In the genomic region with DNA sequence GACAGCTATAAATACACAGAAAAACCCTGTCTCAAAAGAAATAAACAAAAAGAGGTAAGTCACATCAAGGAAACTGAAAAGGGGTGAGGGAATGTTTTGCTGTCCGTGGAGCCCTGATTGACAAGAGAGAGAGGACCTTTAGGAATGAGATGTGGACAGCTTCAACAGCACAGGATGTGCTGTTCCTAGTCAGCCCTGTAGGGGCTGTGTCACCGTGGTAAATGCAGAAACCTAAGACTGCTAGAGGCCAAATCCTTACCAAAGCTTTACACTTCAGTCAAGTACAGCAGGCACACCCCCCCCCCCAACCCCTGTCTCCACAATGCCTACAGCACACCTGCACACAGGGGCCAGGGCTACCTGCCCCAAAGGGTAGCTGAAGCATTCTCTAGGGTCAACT, we compare ENCODE assay signal across 14 mouse cellular contexts. TPM values are rescaled to one million over a fixed set of nuclear protein-coding genes. Genes with fewer than 3 reads are reported as not detected.
A peak's percentile ranks its signal among the peaks of the same experiment; 100 is the strongest.
DNase-seq lines count a peak whose midpoint lies in the region; ATAC-seq and TF ChIP-seq lines count a peak whose summit lies in the region.
"Had no signal": no experiment of that assay in that cellular context is flagged by ENCODE, and none has a peak within 500 bp of the region (broad histone marks: within the 10 kb centered on the region; RNA-seq: fewer than 3 reads in every experiment).

No protein-coding gene starts in this region.

- no peak overlapping the region for H3K9ac ChIP-seq in heart, adult 2 months (ENCODE audit: low read depth, low read length)
- H3K9ac ChIP-seq in stomach, postnatal 0 days (ENCODE audit: low read length) = no peak overlapping the region
- H3K9ac ChIP-seq: limb, embryonic 15.5 days had no signal

- no peaks in the 10 kb centered on the region for H3K27me3 ChIP-seq in heart, adult 2 months (ENCODE audit: control insufficient read depth, insufficient read depth, low read length)
- H3K27me3 ChIP-seq in stomach, postnatal 0 days (ENCODE audit: control insufficient read depth, insufficient read depth, low read length) = no peaks in the 10 kb centered on the region
- H3K27me3 ChIP-seq: limb, embryonic 15.5 days had no signal

- H3K36me3 ChIP-seq in heart, adult 2 months (ENCODE audit: control insufficient read depth, insufficient read depth, low read length) = peaks cover 10% of the 10 kb centered on the region
- peaks cover 24% of the 10 kb centered on the region for H3K36me3 ChIP-seq in stomach, postnatal 0 days (ENCODE audit: control insufficient read depth, insufficient read depth, low read length)

- intact Hi-C loops in heart, adult 2 months (cut with DNase I) = no loop called here
- intact Hi-C loops in heart, postnatal 36 days (cut with DNase I) = no loop called here

- H3K4me2 ChIP-seq in stomach, postnatal 0 days (replicated peaks; ENCODE audit: low read depth) = no peak overlapping the region
- H3K4me2 ChIP-seq: heart, embryonic 11.5 days; limb, embryonic 15.5 days had no signal

- TF ChIP-seq POLR2A in heart, adult 2 months (IDR thresholded peaks at IDR 0.05; ENCODE audit: insufficient read depth, low read depth, low read length) = no peak
- TF ChIP-seq POLR2A in cortical plate, adult 2 months (IDR thresholded peaks at IDR 0.05; ENCODE audit: extremely low read depth, insufficient read depth, low read length) = no peak

- no peak for DNase-seq in heart, adult 2 months
- no peak for DNase-seq in heart, adult 9 months (ENCODE audit: low spot score in 2 of 2)
- DNase-seq in thymus, postnatal 4 days = peak; percentile 55
- no peak for DNase-seq in thymus, postnatal 14 days
- peak; percentile 42 for DNase-seq in stomach, postnatal 0 days (ENCODE audit: low spot score)
- no peak for DNase-seq in adrenal gland, postnatal 4 days (ENCODE audit: low spot score in 2 of 2)
- no peak for DNase-seq in heart, postnatal 36 days
- DNase-seq: adrenal gland, postnatal 25 days; cerebellum, postnatal 14 days; kidney, adult 11 months; midbrain, embryonic 14.5 days had no signal

- peak; percentile 51 for TF ChIP-seq CTCF in heart, adult 2 months (IDR thresholded peaks at IDR 0.05)
- TF ChIP-seq CTCF in cortical plate, adult 2 months (IDR thresholded peaks at IDR 0.05; ENCODE audit: extremely low read depth, insufficient read depth, low read length) = peak; percentile 23; the same call in 1 of the 2 replicates
- peak; percentile 64 for TF ChIP-seq CTCF in stomach, postnatal 0 days (IDR thresholded peaks at IDR 0.05; ENCODE audit: low read depth)

- H3K4me3 ChIP-seq in heart, adult 2 months = no peak overlapping the region
- no peak overlapping the region for H3K4me3 ChIP-seq in cortical plate, adult 2 months (ENCODE audit: insufficient read depth, low read length)
- H3K4me3 ChIP-seq in stomach, postnatal 0 days (ENCODE audit: low read depth, low read length) = no peak overlapping the region
- H3K4me3 ChIP-seq: limb, embryonic 15.5 days had no signal

- no peaks in the 10 kb centered on the region for H3K79me2 ChIP-seq in heart, adult 2 months (replicated peaks; ENCODE audit: control insufficient read depth, insufficient read depth, low read length)

- H3K27ac ChIP-seq in heart, adult 2 months = peak overlapping the region; percentile 40
- no peak overlapping the region for H3K27ac ChIP-seq in cortical plate, adult 2 months (ENCODE audit: insufficient read depth, low read length)
- H3K27ac ChIP-seq in stomach, postnatal 0 days (replicated peaks) = no peak overlapping the region
- H3K27ac ChIP-seq: limb, embryonic 15.5 days had no signal

- no peak for TF ChIP-seq EP300 in heart, adult 2 months (IDR thresholded peaks at IDR 0.05; ENCODE audit: insufficient read depth, low read depth, low read length)
- no peak for TF ChIP-seq EP300 in stomach, postnatal 0 days (optimal IDR thresholded peaks at IDR 0.05)

- H3K4me1 ChIP-seq in heart, adult 2 months (ENCODE audit: control insufficient read depth, insufficient read depth, low read length) = peaks cover 6% of the 10 kb centered on the region
- H3K4me1 ChIP-seq in cortical plate, adult 2 months (ENCODE audit: control insufficient read depth, insufficient read depth, low read length) = no peaks in the 10 kb centered on the region; the same call in 1 of the 2 replicates
- no peaks in the 10 kb centered on the region for H3K4me1 ChIP-seq in stomach, postnatal 0 days (replicated peaks; ENCODE audit: control insufficient read depth, insufficient read depth)
- H3K4me1 ChIP-seq: limb, embryonic 15.5 days had no signal

- no peaks in the 10 kb centered on the region for H3K9me3 ChIP-seq in stomach, postnatal 0 days (ENCODE audit: control insufficient read depth, low read length)
- H3K9me3 ChIP-seq: limb, embryonic 15.5 days had no signal

- peak; percentile 38; the same call in 1 of the 2 replicates for ATAC-seq in stomach, postnatal 0 days (ENCODE audit: low FRiP score, low TSS enrichment)

- 22% methylated on average over 2 of the region's 2 CpGs for WGBS in heart, adult 2 months
- 24% methylated on average over 2 of the region's 2 CpGs for WGBS in stomach, postnatal 0 days

RNA-seq across cellular contexts. Expression of gene Tomm20, which starts 13.9 kb away (rescaled TPM):
- total RNA-seq in heart, adult 2 months (2021) = 10 to 100 TPM; 70.1 to 96.2 TPM
- 67.8 and 195 TPM in 2 replicates for polyA plus RNA-seq in heart, adult 2 months (2012; rRNA removed)
- 113 and 125 TPM in 2 replicates for polyA plus RNA-seq in cortical plate, adult 2 months (2012; rRNA removed)
- polyA plus RNA-seq in stomach, postnatal 0 days (2015; fragmentation: Nextera tagmentation; extraction: Ambion mirVana) = 158 and 175 TPM in 2 replicates
- 100 to 1,000 TPM; 199 to 214 TPM for total RNA-seq in adrenal gland, postnatal 4 days (2021)
- 10 to 100 TPM; 81.7 to 91.3 TPM for total RNA-seq in heart, postnatal 36 days (2021)

RNA-seq across cellular contexts. Expression of gene Rbm34, which starts 39.2 kb away (rescaled TPM):
- total RNA-seq in heart, adult 2 months (2021) = 1 to 10 TPM; 2.8 to 4.1 TPM
- polyA plus RNA-seq in heart, adult 2 months (2012; rRNA removed) = 0.90 and 1.2 TPM in 2 replicates
- polyA plus RNA-seq in cortical plate, adult 2 months (2012; rRNA removed) = 9.3 and 10.5 TPM in 2 replicates
- polyA plus RNA-seq in stomach, postnatal 0 days (2015; fragmentation: Nextera tagmentation; extraction: Ambion mirVana) = 18.4 and 19.5 TPM in 2 replicates
- 10 to 100 TPM; 16.6 to 19.2 TPM for total RNA-seq in adrenal gland, postnatal 4 days (2021)
- 1 to 10 TPM; 3.1 to 3.4 TPM for total RNA-seq in heart, postnatal 36 days (2021)

Comparison
In these comparisons a context has a peak if more than half of its experiments do, and no peak if none do; other contexts are left out.
1. DNase-seq: peak in thymus, postnatal 4 days (single experiment) and stomach, postnatal 0 days (single experiment); none in heart, adult 2 months (0 of 2), heart, adult 9 months (0 of 2), thymus, postnatal 14 days (single experiment), adrenal gland, postnatal 4 days (0 of 2) and heart, postnatal 36 days (0 of 2).
2. Peak in every context shown above with its lines, with median percentiles within 50 percentile points of each other: CTCF ChIP-seq.